Mouse (Mus musculus): ENCODE measurements around the gene Ddah1. TPM values are rescaled to one million over a fixed set of nuclear protein-coding genes. Genes with fewer than 3 reads are reported as not detected.
"Not testable (repeated sequence)": the region's sequence is repeated elsewhere in the genome, so short reads cannot be mapped to it uniquely, and the experiment has no call there.

The Ddah1 gene
- total RNA-seq, 2 experiments from 2014 or later: 11.0 to 13.7 TPM

GRCm38 (mm10) chr3:145864033-145864712, 105.7 kb downstream of the Ddah1 start:
- DNase-seq: no peak

GRCm38 (mm10) chr3:145864713-145865233, 106.3 kb downstream of the Ddah1 start:
- DNase-seq: peak; percentile 58

GRCm38 (mm10) chr3:145872680-145873079, 114.2 kb downstream of the Ddah1 start:
- DNase-seq: no peak

DNA sequence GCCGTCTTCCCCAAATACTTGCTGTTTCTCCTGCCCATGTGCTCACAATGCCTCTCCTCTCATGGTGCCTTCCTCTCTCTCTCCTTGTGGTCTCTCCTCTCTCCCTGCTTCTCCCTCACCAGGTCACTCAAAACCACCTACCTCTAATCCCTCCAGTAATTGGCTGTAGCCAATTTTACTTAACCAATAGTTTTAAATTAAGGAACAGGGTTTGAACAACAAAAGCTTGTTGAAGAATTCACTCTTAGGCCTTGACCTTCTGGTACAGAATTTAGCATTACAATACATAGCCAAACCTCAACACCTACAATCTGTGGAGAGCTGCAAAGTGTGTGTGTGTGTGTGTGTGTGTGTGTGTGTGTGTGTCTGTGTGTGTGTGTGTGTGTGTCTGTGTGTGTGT, 114.8 kb downstream of the Ddah1 start:
- no peak for DNase-seq

DNA sequence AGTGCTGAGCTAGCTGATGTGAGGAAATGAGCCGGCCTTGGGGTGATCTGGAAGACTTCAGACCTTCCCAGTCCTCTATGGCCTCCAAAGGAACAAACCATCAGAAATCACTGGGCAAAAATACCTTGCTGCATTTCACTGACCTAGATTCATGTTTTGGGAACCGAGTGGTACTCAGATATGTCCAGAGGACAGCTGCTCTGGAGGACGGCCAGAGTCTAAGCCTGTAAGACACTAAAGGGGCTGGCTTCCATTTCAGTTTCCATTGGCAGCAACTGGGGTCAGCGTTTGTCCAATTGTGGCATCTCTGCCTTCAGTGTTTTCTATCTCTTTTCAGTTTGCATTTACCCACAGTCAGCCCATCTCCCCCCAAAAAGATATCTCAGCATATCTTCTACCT, 115.7 kb downstream of the Ddah1 start:
- no peak for DNase-seq

- no peak for DNase-seq
These were observed 117.6 kb downstream of the Ddah1 start for GRCm38 (mm10) chr3:145876120-145876519.

DNA sequence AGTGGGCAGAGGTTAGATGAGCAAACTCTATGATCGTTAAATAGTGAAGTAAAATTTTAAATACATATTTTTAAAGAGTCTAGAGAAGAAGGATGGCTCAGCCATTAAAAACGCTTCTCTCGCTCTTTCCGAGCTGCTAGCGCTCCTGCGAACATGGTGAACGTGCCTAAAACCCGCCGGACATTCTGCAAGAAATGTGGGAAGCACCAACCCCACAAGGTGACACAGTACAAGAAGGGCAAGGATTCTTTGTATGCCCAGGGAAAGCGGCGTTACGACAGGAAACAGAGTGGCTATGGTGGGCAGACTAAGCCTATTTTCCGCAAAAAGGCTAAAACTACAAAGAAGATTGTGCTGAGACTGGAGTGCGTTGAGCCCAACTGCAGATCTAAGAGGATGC, 120.4 kb downstream of the Ddah1 start:
- not testable (repeated sequence) for DNase-seq

GRCm38 (mm10) chr3:145880335-145880734, 121.9 kb downstream of the Ddah1 start:
- no peak for DNase-seq

DNA sequence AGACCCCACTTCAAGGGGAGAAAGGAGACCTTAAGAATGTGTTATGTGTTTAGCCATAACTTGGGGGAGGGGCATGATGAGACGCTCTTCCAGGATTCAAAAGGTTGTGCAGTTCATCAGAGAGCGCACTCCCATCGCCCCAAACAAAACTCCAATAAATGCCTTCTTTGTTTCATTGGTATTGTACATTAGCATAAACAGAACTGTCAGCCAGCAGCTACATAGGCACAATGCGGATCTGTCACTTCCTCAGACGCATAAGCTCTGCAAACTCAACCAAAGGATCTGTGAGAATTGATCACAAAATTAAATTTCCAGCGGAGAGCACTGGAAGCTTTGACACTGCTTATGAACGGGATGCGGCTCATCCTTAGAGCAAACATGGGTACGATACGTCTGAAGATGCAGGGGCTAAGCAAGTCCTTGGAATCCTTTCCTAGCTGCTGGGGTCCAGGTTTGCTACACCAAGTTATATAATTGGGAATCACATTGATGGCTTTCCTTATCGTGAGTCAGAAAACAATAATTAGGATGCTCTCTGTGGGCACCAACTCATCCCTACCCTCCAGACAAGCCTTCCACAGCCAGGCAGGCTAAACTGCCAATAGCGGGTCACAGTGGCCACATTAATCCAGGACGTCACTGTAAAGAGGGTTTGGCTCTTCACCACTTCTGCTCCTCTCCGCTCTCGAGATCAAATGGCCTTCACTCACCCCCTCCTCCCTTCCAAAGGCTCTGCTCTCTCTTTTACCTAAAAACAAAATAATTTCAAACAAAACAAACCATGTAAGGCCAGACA, 123.8 kb downstream of the Ddah1 start:
- DNase-seq: no peak

DNA sequence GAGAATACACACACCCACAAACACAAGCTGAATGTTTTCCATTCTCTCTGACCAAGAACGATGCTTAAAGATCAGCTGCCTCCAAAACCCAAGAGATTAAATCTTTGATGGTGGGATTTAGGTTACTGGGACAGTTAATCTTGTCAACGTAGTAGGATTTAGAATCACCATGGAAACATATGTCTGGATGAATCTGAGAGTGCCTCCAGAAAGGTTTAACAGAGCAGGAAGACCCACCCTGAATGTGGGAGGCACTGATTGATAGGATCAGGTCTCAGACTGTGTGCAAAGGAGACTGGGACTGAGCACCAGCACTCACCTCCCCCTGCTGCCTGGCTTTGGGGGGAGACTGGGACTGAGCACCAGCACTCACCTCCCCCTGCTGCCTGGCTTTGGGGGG, 124.8 kb downstream of the Ddah1 start:
- DNase-seq: no peak

DNA sequence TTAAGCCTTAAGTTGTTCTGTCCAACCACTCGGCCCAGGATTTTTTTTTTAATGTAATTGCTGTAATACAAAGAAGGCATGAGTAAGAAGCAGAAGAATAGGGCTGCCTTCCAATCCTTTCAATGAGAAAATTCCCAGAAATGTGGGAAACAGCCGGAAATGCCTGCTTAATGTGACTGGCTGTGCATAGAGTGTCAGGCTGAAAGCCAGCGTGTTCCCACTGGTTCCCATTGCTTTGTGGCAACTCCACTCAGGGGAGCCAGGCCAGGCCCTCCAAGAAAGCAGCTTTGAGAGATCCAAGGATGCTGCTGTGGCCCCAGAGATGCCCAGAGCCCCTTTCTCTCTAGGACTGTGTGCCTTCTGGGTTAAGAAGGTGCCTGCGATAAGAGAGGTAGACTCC, 126.9 kb downstream of the Ddah1 start:
- no peak for DNase-seq

GRCm38 (mm10) chr3:145885851-145886464, 127.5 kb downstream of the Ddah1 start:
- DNase-seq: no peak

DNA sequence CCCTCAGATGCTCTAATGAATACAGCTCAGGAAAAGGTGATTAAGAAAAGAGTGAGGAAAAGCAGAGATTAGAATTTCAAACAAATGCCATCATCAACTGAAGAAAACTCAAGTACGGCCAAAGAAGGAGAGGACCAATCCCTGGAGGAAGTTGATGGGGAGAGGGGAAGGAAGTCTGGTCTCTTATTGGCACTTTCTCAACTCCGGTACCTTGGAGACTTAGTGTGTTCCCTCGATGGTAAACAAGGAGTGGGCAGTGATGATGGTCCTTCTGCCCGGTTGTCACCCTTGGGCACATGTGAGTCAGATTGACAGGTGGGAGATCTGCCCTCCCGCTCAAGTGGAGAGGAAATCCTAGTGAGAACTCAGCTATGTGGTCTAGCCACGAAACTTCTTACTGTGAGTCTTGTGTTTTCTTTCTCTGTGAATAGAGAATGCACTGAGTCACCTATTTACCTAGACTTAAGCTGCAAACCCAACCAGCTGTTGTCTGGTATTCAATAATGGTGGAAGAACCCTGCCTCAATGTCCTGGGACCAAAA, 129.0 kb downstream of the Ddah1 start:
- no peak for DNase-seq

DNA sequence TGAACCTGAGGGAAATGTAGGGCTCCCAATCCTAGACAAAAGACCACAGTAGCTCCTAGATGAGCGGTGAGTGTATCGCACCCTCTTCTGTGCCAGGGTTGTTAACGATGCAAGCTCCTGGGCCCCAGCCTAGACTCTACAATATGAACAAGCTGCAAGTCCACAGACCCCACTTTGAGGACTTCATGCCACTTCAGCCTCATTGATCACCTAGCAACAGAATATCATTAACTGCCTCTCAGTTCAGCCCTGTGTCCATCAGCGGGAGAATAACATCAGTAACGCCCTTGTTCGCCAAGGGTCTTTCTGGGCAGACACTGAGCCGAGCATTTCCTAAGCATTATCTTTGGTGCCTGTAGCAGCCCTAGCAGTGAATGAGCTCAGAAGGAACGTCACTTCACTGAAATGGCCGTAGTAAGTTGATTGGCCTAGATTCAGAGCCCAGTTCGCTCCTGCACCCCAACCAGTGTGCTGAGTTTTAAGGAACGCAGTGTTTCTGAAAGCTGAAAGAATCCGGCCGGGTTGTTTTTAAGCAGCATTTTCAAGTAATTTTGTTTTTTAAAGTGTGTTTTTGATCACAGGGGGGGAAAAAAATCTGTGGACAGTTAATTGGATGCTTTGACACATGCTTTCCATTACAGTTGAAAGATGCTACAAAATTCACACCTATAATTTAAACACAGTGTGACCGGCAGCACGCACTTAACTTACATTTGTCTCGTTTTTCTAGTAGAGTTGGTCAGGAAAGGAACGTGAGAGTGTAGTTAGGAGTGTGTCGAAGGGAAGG, 132.1 kb downstream of the Ddah1 start:
- DNase-seq: no peak

DNA sequence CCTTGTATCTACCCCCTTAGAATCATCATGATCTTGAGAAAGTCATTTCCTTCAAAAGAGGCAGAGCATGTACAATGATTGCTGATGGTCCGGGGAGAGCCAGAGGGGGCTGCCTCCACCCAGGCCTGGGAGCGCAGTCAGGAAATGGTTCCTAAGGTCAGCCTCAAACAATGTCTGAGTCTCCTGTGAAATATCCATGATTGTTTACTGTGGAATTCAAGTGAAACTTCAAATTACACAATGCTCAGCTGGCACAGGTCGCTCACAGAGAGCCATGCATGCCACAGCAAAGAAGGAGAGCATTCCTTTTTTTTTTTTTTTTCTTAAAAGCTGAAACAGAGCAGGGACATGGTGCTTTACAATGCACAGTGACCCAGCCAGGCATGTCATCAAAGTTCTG, 134.0 kb downstream of the Ddah1 start:
- no peak for DNase-seq

- no peak for DNase-seq
These were observed 135.7 kb downstream of the Ddah1 start for GRCm38 (mm10) chr3:145894131-145894530.

DNA sequence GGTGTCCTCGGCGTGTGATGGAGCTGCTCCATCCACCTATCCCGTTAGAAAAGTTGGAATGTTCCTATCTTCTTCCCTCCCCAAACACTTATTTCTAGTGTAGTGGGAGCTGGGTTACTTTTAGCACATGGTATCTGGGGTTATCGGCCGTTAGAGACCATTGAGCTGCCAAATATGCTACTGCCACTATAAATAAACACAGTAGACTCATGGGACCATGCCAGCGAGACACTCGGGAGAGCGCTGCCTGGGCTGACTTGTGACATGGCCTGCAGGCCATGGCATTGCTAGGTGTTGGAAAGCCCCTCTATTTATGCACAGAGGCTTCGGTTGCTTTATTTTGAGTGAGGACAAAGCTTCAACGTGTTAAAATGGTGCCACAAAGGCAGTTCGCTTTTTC, 139.3 kb downstream of the Ddah1 start:
- DNase-seq: peak; percentile 46

- DNase-seq: no peak
These were observed 141.4 kb downstream of the Ddah1 start for GRCm38 (mm10) chr3:145899832-145900231.

DNA sequence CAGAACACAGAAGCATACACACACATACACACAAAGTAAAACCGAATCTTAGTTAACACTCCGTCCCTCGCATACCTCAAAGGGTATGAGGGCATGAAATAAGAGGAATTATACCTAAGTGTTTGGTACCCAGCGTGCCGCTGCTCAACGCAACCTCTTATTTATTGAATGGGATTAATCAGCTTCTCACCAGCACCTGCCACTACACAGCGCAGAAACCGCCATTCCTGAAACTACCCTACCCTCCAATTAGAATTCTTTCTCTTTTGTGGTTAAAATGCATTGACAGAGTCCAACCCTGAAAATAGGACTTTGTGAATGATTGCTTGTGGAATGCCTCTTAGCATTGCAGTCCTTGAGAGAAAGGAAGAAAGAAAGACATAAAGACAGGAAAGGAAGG, 145.1 kb downstream of the Ddah1 start:
- no peak for DNase-seq

- peak; percentile 79 for DNase-seq
These were observed 146.6 kb downstream of the Ddah1 start for GRCm38 (mm10) chr3:145904850-145905776.

GRCm38 (mm10) chr3:145906582-145906981, 148.1 kb downstream of the Ddah1 start:
- no peak for DNase-seq

Data from adrenal gland, postnatal 10 days (tissue).